Mouse (Mus musculus): Measurements from ENCODE around the gene Tnfsf13b.

Tnfsf13b gene

GRCm38 (mm10) chr8:10006156-10006985 lies at the start of gene Tnfsf13b:
TSS of gene Tnfsf13b (plus strand) at chr8:10006467.
- in situ Hi-C loops (cut with MboI, MseI), result no loop called here

GRCm38 (mm10) chr8:9958338-9958737 lies 47.9 kb upstream of the Tnfsf13b start:
- in situ Hi-C loops (cut with MboI, MseI), result loop anchor here (25.0 kb wide), 2 partner anchors 1246 to 1604 kb away; partner anchors contain the start of genes Cars2 and Ing1

DNA sequence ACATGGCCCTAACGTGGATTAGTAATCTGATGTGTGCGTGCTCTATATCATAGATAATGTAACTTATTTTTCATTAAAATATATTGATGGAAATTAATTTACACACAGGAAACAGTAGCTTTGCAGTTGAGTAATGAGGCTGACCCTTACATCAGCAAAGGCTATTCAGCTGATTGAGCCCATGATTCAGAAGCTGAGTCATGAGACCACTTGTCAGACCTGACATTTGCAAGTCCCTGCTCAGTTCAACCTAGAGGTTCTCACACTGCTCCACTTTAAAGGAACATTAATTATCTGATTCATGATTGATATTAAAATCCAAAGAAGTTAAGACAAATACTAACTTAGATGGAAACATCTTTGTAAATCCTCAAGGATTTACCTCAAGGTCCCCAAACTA lies 46.3 kb upstream of the Tnfsf13b start:
- in situ Hi-C loops (cut with MboI, MseI), result loop anchor here (25.0 kb wide), 2 partner anchors 1248 to 1602 kb away; partner anchors contain the start of genes Cars2 and Ing1

DNA sequence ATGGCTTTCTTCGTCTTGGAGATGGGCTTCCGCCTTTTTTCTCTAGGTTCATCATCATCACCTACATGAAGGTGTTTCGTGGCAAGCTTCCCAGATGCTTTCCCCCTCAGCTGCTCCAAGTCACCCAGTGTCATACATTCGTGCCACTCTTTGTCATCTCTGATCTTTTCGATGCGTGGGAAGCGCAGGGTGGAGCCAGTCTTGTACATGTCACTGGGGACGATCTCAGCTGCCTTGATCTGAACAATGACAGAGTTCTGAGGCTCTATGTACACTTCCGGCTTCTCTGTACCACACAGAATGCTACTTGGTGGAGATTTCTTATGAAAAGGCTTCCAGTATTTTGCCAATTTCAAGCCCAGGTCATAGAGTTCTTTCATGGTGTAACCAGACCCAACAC lies 34.4 kb upstream of the Tnfsf13b start:
- in situ Hi-C loops (cut with MboI, MseI), result loop anchor here (10.0 to 25.0 kb wide), 3 partner anchors 423 to 1590 kb away; partner anchors contain the start of genes Cars2 and Ing1

GRCm38 (mm10) chr8:9975276-9975675 lies 31.0 kb upstream of the Tnfsf13b start:
- in situ Hi-C loops (cut with MboI, MseI), result loop anchor here (10.0 kb wide), 1 partner anchor 420 kb away; no protein-coding TSS in a partner anchor

DNA sequence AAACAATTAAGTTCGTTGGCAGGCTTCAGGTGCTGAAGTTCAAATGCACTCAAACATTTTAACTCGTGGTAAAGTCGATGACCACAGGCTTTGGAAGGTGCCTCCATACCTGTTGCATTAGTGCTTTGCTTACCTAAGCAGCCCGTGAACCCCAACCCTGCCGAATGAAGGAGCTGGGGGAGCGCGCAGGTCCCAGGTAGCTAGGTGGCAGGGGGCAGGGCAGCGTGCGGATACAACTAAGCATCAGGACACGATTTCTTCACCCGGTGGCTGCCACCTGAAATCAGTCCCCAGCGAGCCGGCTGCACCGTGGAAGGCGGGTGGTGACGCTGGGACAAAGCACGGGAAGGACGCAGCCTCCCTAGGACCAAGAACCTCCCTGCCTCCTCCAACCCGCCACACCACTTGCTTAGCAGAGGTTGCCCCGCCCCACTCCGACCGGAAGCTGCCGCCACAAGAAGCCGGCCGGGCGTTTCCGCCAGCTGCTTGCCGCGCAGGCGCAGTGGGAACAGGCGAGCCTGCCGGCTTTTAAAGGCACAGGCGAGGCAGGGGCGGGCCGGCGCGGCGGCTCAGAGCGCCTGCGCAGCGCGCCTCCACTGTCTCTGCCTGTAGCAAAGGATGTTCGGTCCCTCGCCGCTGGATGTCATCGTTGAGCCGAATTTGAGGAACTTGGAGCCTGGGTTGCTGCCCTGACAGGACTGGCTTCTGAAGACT lies 30.2 kb upstream of the Tnfsf13b start:
- in situ Hi-C loops (cut with MboI, MseI), result loop anchor here (10.0 kb wide), 1 partner anchor 419 kb away; no protein-coding TSS in a partner anchor

DNA sequence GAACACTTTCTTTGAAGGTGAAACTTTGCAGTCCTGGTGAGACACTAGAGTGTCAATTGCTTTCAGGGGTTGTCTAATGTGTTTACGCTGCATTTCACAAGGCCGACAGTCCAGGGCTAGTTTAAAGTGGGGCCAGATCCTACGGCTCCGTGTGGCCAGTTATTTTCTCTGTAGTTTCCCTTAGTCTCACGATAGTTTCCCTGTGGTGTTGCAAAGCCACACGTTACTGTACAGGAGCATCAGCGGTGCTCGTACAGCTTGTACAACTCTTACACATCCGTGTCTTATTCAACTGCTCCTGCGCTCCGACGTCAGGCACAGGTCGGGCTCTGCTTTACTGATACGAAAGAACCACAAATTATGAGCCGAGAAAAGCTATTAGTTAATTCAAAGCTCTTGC lies 29.3 kb upstream of the Tnfsf13b start:
- in situ Hi-C loops (cut with MboI, MseI), result loop anchor here (10.0 kb wide), 1 partner anchor 418 kb away; no protein-coding TSS in a partner anchor

GRCm38 (mm10) chr8:9977573-9978314 lies 28.5 kb upstream of the Tnfsf13b start, which contains the start of the genes Lig4 and Abhd13:
TSS of gene Lig4 (minus strand) at chr8:9977686.
TSS of gene Abhd13 (plus strand) at chr8:9977707.
- in situ Hi-C loops (cut with MboI, MseI), result loop anchor here (10.0 kb wide), 1 partner anchor 417 kb away; no protein-coding TSS in a partner anchor

DNA sequence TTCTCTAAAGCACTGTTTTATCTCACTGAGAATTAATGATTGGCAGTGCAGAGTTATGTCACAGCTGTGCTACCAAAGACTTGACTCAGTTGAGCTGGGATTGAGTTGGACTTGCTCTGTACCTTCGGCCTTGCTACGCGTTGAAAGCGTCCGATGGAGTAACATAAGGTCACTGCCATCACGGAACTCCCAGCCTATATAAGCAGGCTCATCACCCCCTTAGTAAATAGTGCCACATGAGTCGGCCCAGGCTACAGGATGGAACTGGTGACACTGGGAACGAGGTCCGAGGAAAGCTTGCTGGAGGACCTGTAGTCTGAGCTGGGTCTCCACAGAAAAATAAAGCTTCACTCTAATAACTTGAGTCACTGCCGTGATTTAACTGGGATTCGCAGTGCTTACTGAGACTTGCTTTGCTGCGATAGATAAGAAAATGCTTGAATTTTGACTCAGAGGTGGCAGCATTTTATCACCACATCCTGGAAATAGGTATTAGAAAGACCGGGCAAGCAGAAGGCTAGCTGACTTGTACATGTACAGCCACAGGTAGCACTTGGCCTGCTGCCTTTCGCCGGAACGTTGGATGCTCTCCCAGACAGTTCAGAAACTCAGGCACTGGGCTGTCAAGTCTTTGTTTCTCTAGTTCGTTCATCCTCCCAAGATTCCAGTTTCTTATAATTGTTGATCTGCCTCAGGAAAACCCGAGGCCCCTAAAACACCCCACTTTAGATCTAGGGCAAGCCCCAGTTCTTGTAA lies 27.6 kb upstream of the Tnfsf13b start:
- in situ Hi-C loops (cut with MboI, MseI), result loop anchor here (10.0 kb wide), 1 partner anchor 416 kb away; no protein-coding TSS in a partner anchor

DNA sequence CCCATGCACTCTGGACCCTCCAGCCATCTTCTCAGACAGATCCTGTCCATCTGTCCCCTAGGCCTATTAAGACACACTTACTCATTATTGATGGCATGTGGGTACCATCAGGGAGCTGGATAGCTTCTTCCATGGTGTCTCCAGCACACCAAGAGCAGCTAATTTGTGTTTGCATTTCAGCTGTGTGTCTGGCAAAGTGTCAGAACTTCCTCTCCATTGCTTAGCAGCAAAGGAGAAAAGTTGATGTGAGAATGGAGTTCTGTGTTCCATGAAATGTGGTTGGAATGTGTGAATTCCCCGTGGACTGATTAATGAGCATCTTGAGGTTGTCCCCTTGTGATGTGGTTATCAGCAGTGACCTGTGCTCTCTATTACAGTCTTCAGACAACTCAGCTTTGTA lies 26.5 kb upstream of the Tnfsf13b start:
- in situ Hi-C loops (cut with MboI, MseI), result loop anchor here (10.0 kb wide), 1 partner anchor 415 kb away; no protein-coding TSS in a partner anchor

GRCm38 (mm10) chr8:9980188-9980587 lies 26.1 kb upstream of the Tnfsf13b start:
- in situ Hi-C loops (cut with MboI, MseI), result no loop called here

GRCm38 (mm10) chr8:10004115-10004514 lies 2.2 kb upstream of the Tnfsf13b start:
- in situ Hi-C loops (cut with MboI, MseI), result no loop called here

DNA sequence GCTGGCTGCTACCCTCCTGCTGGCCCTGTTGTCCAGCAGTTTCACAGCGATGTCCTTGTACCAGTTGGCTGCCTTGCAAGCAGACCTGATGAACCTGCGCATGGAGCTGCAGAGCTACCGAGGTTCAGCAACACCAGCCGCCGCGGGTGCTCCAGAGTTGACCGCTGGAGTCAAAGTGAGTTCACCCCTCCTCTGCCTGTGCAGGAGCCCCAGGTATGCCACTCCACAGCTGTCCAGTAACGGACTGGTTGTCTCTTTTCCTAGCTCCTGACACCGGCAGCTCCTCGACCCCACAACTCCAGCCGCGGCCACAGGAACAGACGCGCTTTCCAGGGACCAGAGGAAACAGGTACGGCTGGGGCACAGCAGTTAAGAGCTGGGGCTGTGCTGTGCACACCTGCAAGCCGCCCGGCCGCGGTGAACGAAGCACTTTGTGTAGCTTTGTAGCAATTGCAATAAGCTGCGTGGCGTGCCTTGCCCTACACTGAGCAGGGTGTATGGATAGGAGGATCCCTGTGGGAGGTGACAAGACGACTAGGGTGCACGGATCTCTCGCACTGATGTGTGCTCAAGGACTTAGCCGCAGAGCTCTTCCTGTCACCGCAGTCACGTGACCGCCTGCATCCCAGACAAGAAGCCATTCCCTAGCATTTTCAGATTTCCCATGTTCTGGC lies 856 bp downstream of the Tnfsf13b start:
- in situ Hi-C loops (cut with MboI, MseI), result no loop called here

DNA sequence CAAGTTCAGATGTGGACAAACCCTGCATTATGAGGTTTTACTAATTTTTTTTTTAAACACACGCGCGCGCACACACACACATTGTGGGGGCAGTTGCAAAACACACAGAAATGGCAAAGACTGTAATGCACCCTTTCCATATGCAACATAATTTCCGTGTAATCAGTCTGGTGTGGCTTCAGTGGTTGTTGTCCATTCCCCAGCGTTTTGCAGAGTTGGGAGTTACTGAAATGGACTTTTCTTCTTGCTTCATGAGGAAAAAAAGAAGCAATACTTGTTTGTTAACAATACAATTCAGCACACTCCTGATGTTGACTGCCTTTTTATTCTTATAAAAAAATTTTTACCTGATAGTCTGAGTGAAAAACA lies 1.4 kb downstream of the Tnfsf13b start:
- in situ Hi-C loops (cut with MboI, MseI), result no loop called here

- in situ Hi-C loops (cut with MboI, MseI), result no loop called here
These were observed 10.0 kb downstream of the Tnfsf13b start for GRCm38 (mm10) chr8:10016252-10016651.

- in situ Hi-C loops (cut with MboI, MseI), result no loop called here
These were observed 11.0 kb downstream of the Tnfsf13b start for GRCm38 (mm10) chr8:10017231-10017630.

DNA sequence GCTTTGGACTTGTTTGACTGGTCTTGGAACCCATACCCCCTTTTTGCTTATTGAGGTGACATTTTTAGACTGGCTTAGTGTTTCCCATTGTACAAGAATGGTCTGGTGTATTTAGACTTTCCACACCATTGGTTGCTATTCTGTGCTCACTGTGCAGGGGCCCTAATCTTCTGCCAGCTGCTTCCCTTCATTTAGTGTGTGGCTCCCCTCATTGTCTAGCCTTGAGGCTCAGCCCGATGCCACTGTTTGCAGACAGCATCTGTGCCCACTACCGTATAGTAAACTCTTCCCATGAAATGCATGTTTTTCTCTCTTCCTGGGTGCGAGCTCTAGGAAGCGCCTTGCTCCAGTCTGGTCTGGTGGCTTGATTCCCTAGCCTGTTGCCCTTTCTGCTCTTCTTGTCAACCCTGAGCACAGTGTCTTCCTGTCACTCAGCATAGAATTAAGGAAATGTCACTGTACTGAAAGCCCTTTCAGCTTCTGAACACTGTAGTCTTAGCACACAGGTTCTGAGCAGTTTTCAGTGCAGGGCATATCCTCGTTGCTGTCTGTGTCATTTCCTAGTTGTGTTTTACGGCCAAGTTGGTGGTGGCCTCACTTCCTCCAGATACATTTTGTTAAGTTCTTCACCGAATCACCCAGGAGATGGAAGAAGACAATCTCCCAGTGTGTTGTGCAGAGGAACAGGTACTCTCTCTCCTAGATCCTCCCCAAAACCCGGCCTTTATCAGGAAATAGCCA lies 24.2 kb downstream of the Tnfsf13b start:
- in situ Hi-C loops (cut with MboI, MseI), result no loop called here

GRCm38 (mm10) chr8:10031177-10031576 lies 24.9 kb downstream of the Tnfsf13b start:
- in situ Hi-C loops (cut with MboI, MseI), result no loop called here

DNA sequence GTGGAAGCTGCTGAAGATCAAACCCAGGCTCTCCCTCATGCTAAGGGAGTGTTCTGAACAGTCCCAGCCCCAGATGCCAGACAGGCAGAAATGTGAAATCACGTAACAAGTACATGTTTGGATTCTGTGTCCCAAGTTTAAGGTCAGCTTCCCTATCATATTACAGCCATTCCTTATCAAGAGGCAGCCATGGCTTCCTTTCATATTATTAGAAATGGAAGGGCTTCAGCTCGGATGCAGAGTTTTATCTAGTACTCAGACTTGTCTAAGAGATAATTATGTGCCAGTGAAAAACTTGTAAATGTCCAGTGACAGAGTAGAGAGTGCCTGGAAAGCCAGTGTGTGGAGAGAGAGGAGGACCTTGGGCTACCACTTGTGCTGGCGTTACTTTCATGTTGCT lies 34.6 kb downstream of the Tnfsf13b start:
- in situ Hi-C loops (cut with MboI, MseI), result loop anchor here (10.0 kb wide), 1 partner anchor 264 kb away; no protein-coding TSS in a partner anchor

Measured in T-helper 1 cell (primary cell).